Mouse (Mus musculus): ENCODE data around the gene Plod1. TPM values are rescaled to one million over a fixed set of nuclear protein-coding genes. Genes with fewer than 3 reads are reported as not detected.
A peak's percentile ranks its signal among the peaks of the same experiment; 100 is the strongest.

The Plod1 gene
- total and polyA plus RNA-seq, 3 experiments = 7.2 to 20.8 TPM; not detected in 1

DNA sequence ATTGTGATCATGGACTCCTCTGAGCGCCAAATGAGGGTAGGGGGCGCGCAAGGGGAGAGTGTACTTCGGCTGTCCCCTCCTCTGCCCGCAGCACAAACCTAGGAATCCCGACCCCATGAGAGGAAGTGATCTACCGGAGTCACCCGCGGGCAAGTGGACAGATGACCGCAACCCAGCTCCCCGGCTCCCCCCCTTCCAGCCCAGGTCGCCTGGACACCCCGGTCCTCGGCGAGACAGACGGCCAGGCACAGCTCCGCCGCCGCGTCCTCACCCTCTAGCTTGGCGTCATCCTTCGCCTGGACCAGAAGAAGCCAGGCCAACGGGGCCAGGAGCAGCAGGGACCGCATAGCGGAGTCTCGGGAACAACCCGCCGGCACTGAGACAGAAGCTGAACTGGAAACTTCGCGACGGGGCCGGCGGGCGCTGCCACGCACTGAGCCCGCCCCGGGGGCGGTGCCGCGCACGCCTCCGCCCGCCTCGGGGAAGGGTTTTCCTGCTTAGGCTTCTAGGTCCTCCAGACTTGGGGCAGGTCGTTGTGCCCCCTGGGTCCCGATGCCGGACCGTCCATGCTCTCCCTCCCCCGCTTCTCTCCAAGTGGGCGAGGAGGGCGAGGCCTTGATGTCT, at the start of gene Plod1 (continued):
- TF ChIP-seq SIN3A (IDR thresholded peaks at IDR 0.05; ENCODE audit: low read length) = peak; percentile 74
- no peak for TF ChIP-seq ZC3H11A (IDR thresholded peaks at IDR 0.05; ENCODE audit: low read depth, low read length)
- no peak for TF ChIP-seq ZKSCAN1 (IDR thresholded peaks at IDR 0.05; ENCODE audit: low read depth, low read length)

DNA sequence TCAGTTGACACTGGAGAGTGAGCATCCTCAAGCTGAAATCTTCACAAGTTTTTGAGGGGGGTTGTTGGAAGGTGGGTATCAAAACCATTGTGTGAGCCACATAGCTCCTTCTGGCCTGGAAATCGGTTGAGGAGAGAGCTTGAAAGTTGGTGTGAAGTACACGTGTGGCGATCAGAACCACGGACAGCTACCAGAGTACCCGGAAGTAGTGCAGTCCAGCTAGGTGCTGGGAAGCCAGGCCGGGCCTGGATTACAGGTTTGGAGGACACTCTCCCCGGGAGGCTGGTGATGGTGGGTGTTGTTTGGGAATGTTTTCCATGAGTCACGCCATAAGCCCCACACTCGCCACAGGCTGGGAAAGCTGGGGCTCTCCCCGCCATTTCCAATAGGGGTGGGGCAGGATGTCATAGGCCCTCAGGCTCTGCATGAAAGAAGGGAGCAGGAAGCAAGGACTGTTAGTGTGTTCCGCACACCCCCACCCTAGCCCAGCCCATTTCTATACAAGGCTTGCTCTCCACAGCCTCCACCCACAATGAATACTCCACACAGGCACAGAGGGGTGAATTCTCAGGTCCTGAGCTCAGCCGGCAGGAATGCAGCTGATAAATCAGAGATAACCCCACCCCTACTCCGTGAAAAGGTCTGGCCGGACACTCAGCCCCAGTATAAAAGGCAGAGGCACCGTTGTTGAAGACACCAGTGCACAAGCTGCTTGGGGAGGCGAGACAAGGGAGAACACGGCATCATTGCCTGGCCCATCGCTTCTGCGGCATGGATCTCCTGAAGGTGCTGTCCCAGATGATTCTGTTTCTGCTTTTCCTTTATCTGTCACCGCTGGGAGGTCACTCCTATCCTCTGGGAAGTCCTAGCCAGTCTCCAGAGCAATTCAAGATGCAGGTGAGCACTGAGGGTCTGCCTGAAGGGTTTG, 48.9 kb upstream of the Plod1 start, which contains the start of gene Nppb:
TSS of gene Nppb (plus strand) at position 584 of the 928 bp plus-strand sequence.
- H3K9me3 ChIP-seq (replicated peaks; ENCODE audit: insufficient read depth, low read length) = no peaks in the 10 kb centered on the region
- peak; percentile 76 for DNase-seq (ENCODE audit: low read depth, low spot score)
- H3K36me3 ChIP-seq (ENCODE audit: control insufficient read depth in 1 of 2, insufficient read depth in 2 of 2, low read length in 2 of 2) = no peaks in the 10 kb centered on the region
- H3K27me3 ChIP-seq (ENCODE audit: control insufficient read depth in 1 of 2, insufficient read depth in 2 of 2, low read length in 2 of 2) = peaks cover 0 to 2% of the 10 kb centered on the region in 2 experiments; a peak in 1 of 4 replicates
- no peak within 1 kb of the TSS for H3K9ac ChIP-seq (ENCODE audit: control insufficient read depth, low read depth, low read length, poor library complexity, severe bottlenecking)
- H3K4me1 ChIP-seq (ENCODE audit: control insufficient read depth in 1 of 2, insufficient read depth in 2 of 2, low read length in 2 of 2) = no peaks in the 10 kb centered on the region
- no peak within 1 kb of the TSS for H3K27ac ChIP-seq (ENCODE audit: control insufficient read depth, low read depth, low read length)
- TF ChIP-seq MXI1 (IDR thresholded peaks at IDR 0.05; ENCODE audit: low read depth, low read length) = peak; percentile 95
- no peak for TF ChIP-seq TCF12 (IDR thresholded peaks at IDR 0.05; ENCODE audit: low read depth, low read length)
- no peak for TF ChIP-seq CTCF (IDR thresholded peaks at IDR 0.05 in 2 of 3, conservative IDR thresholded peaks at IDR 0.05 in 1 of 3; ENCODE audit: control insufficient read depth in 1 of 3, insufficient read depth in 1 of 3, low read depth in 2 of 3, low read length in 3 of 3, poor library complexity in 1 of 3, severe bottlenecking in 1 of 3)
- TF ChIP-seq MAX (IDR thresholded peaks at IDR 0.05; ENCODE audit: low read length) = 0 out of 2 replicates have a peak, but pooled peaks have one; percentile 23
- TF ChIP-seq SIN3A (IDR thresholded peaks at IDR 0.05; ENCODE audit: low read length) = peak; percentile 89
- peak; percentile 93 for TF ChIP-seq ELF1 (IDR thresholded peaks at IDR 0.05; ENCODE audit: low read depth, low read length)
- no peak within 1 kb of the TSS for H3K4me3 ChIP-seq (ENCODE audit: control insufficient read depth in 1 of 2, insufficient read depth in 1 of 2, low read depth in 2 of 2, low read length in 2 of 2)
- H3K79me2 ChIP-seq (ENCODE audit: control insufficient read depth, insufficient read depth, low read length, poor library complexity) = no peaks in the 10 kb centered on the region

DNA sequence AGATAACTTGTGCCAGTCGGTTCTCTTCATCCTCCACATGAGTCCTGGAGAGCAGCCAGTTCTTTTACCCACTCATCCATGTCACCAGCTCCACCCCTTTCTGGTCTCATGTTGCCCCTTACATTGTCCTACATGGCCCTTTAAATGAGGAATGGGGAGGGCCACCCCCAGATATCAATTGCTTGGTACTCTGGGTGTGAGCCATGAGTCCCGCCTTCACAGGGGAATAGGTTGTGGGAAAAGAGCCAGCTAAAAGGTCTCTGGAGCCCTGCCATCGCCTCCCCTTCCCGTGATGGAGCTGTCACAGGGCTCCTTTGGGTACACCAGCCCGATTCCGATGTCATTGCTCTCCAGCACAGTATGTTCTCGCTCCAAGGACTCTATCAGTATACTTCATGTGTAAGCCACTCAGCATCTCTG, 42.9 kb upstream of the Plod1 start:
- Histone ChIP-seq H3K4me3 (ENCODE audit: control insufficient read depth in 1 of 2, insufficient read depth in 1 of 2, low read depth in 2 of 2, low read length in 2 of 2) (no peak overlapping the region), H3K4me1 (ENCODE audit: control insufficient read depth in 1 of 2, insufficient read depth in 2 of 2, low read length in 2 of 2) (peaks cover 0 to 4% of the 10 kb centered on the region in 2 experiments; a peak in 2 of 4 replicates), H3K9ac (ENCODE audit: control insufficient read depth, low read depth, low read length, poor library complexity, severe bottlenecking) (no peak overlapping the region), H3K9me3 (replicated peaks; ENCODE audit: insufficient read depth, low read length) (no peaks in the 10 kb centered on the region), H3K27me3 (ENCODE audit: control insufficient read depth in 1 of 2, insufficient read depth in 2 of 2, low read length in 2 of 2) (peaks cover 0 to 2% of the 10 kb centered on the region in 2 experiments; a peak in 1 of 4 replicates), H3K79me2 (ENCODE audit: control insufficient read depth, insufficient read depth, low read length, poor library complexity) (no peaks in the 10 kb centered on the region), H3K36me3 (ENCODE audit: control insufficient read depth in 1 of 2, insufficient read depth in 2 of 2, low read length in 2 of 2) (peaks cover 0 to 4% of the 10 kb centered on the region in 2 experiments; a peak in 1 of 4 replicates), H3K27ac (ENCODE audit: control insufficient read depth, low read depth, low read length) (no peak overlapping the region)
- TF ChIP-seq CHD1 (IDR thresholded peaks at IDR 0.05; ENCODE audit: low read depth, low read length) (no peak), GATA1 (IDR thresholded peaks at IDR 0.05; ENCODE audit: low read depth, low read length) (no peak), RAD21 (IDR thresholded peaks at IDR 0.05; ENCODE audit: low read depth, low read length) (no peak), BHLHE40 (IDR thresholded peaks at IDR 0.05; ENCODE audit: borderline replicate concordance, low read depth, low read length) (no peak), UBTF (IDR thresholded peaks at IDR 0.05; ENCODE audit: borderline replicate concordance, insufficient read depth, low read depth, low read length) (no peak), CTCF (IDR thresholded peaks at IDR 0.05 in 2 of 3, conservative IDR thresholded peaks at IDR 0.05 in 1 of 3; ENCODE audit: control insufficient read depth in 1 of 3, insufficient read depth in 1 of 3, low read depth in 2 of 3, low read length in 3 of 3, poor library complexity in 1 of 3, severe bottlenecking in 1 of 3) (no peak), EP300 (IDR thresholded peaks at IDR 0.05; ENCODE audit: low read depth in 1 of 2, low read length in 2 of 2) (no peak), ZKSCAN1 (IDR thresholded peaks at IDR 0.05; ENCODE audit: low read depth, low read length) (no peak), ZMIZ1 (IDR thresholded peaks at IDR 0.05; ENCODE audit: low read depth, low read length) (no peak), MYC (IDR thresholded peaks at IDR 0.05; ENCODE audit: low read depth, low read length) (no peak)
- no peak for DNase-seq (ENCODE audit: low read depth, low spot score)

Data from MEL (cell line).